In the genomic region with DNA sequence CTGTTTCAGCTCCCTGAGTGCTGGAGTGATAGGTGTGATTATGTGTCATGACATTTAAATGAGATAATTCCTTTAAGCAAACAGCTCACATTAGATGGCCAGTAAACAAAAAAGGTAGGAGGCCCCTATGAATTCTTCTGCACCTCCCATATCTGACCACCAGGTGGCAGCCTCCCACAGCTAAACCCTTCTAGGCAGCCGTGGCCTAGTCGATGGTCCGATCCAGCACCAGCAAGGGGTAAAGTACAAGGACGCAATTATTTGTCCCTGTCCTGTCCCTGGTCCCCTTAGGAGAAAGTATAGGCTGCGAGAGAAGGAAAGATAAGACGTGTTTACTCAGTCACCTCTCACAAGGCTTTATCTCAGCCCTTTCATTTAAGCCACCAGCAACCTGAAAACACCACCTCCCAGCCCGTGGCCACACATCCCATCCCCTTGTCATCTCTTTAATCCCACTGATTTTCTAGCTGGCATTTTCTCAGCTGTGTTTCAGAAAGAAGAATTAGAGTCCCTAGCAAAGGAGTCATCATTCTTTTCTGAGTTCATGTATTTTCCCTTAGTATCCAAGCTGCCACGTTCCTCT, we compare ENCODE assay signal across 9 mouse cellular contexts. TPM values are rescaled to one million over a fixed set of nuclear protein-coding genes. Genes with fewer than 3 reads are reported as not detected.
DNase-seq lines count a peak whose midpoint lies in the region; ATAC-seq and TF ChIP-seq lines count a peak whose summit lies in the region.
"Had no signal": no experiment of that assay in that cellular context is flagged by ENCODE, and none has a peak within 500 bp of the region (broad histone marks: within the 10 kb centered on the region; RNA-seq: fewer than 3 reads in every experiment).

No protein-coding gene starts in this region.

- H3K4me3 ChIP-seq in embryonic facial prominence, embryonic 12.5 days: no peak overlapping the region
- no peak overlapping the region for H3K4me3 ChIP-seq in kidney, postnatal 0 days (replicated peaks; ENCODE audit: low read depth, low read length)
- no peak overlapping the region for H3K4me3 ChIP-seq in liver, embryonic 11.5 days (ENCODE audit: low read depth, low read length)
- H3K4me3 ChIP-seq: embryonic facial prominence, embryonic 13.5 days had no signal

- H3K4me2 ChIP-seq in embryonic facial prominence, embryonic 12.5 days (replicated peaks): no peak overlapping the region
- no peak overlapping the region for H3K4me2 ChIP-seq in kidney, postnatal 0 days (ENCODE audit: low read length)
- no peak overlapping the region for H3K4me2 ChIP-seq in liver, embryonic 11.5 days
- H3K4me2 ChIP-seq: embryonic facial prominence, embryonic 13.5 days had no signal

- H3K9me3 ChIP-seq in embryonic facial prominence, embryonic 12.5 days: no peaks in the 10 kb centered on the region
- no peaks in the 10 kb centered on the region for H3K9me3 ChIP-seq in kidney, postnatal 0 days (replicated peaks; ENCODE audit: low read length)
- no peaks in the 10 kb centered on the region for H3K9me3 ChIP-seq in liver, embryonic 11.5 days (ENCODE audit: control insufficient read depth, low read length)
- H3K9me3 ChIP-seq: embryonic facial prominence, embryonic 13.5 days had no signal

- 0 out of 2 replicates have a peak, but pooled peaks have one; percentile 22 for ATAC-seq in embryonic facial prominence, embryonic 12.5 days (ENCODE audit: insufficient number of reproducible peaks, insufficient read depth, low FRiP score, low TSS enrichment)
- ATAC-seq in kidney, postnatal 0 days (replicated peaks; ENCODE audit: low FRiP score, low read depth): no peak
- peak; percentile 63; the same call in 1 of the 2 replicates for ATAC-seq in liver, embryonic 11.5 days (replicated peaks; ENCODE audit: low FRiP score)

- no peak overlapping the region for H3K9ac ChIP-seq in embryonic facial prominence, embryonic 12.5 days
- H3K9ac ChIP-seq in kidney, postnatal 0 days (ENCODE audit: low read depth, low read length): no peak overlapping the region
- no peak overlapping the region for H3K9ac ChIP-seq in liver, embryonic 11.5 days (ENCODE audit: low read depth, low read length)
- H3K9ac ChIP-seq: embryonic facial prominence, embryonic 13.5 days had no signal

- H3K4me1 ChIP-seq in embryonic facial prominence, embryonic 12.5 days: no peaks in the 10 kb centered on the region
- H3K4me1 ChIP-seq in kidney, postnatal 0 days (replicated peaks; ENCODE audit: insufficient read depth, low read length): no peaks in the 10 kb centered on the region
- H3K4me1 ChIP-seq in liver, embryonic 11.5 days (replicated peaks; ENCODE audit: control insufficient read depth, insufficient read depth, low read length): no peaks in the 10 kb centered on the region
- H3K4me1 ChIP-seq: embryonic facial prominence, embryonic 13.5 days had no signal

- peak; percentile 64 for DNase-seq in A20 (ENCODE audit: low read depth, low spot score)
- peak; percentile 78 for DNase-seq in adrenal gland, postnatal 25 days
- peak; percentile 73 for DNase-seq in heart, adult 8-10 months (ENCODE audit: low spot score)
- DNase-seq in kidney, postnatal 0 days (ENCODE audit: low spot score): peak; percentile 75
- DNase-seq in liver, embryonic 11.5 days (ENCODE audit: low spot score): peak; percentile 40
- peak; percentile 77 for DNase-seq in naive thymus-derived CD4-positive, alpha-beta T cell, adult 2 months (ENCODE audit: low read depth)
- peak; percentile 27 for DNase-seq in telencephalon, adult 2 months (ENCODE audit: low read depth, low spot score)

- peak; percentile 86 for TF ChIP-seq CTCF in kidney, postnatal 0 days (IDR thresholded peaks at IDR 0.05; ENCODE audit: low read depth)

- H3K27ac ChIP-seq in embryonic facial prominence, embryonic 12.5 days: no peak overlapping the region
- no peak overlapping the region for H3K27ac ChIP-seq in kidney, postnatal 0 days
- H3K27ac ChIP-seq in liver, embryonic 11.5 days (ENCODE audit: low read depth, low read length): no peak overlapping the region
- H3K27ac ChIP-seq: embryonic facial prominence, embryonic 13.5 days had no signal

- no peaks in the 10 kb centered on the region for H3K36me3 ChIP-seq in embryonic facial prominence, embryonic 12.5 days
- H3K36me3 ChIP-seq in kidney, postnatal 0 days (ENCODE audit: insufficient read depth, low read length): no peaks in the 10 kb centered on the region
- no peaks in the 10 kb centered on the region for H3K36me3 ChIP-seq in liver, embryonic 11.5 days (ENCODE audit: control insufficient read depth, insufficient read depth, low read length)
- H3K36me3 ChIP-seq: embryonic facial prominence, embryonic 13.5 days had no signal

- H3K27me3 ChIP-seq in embryonic facial prominence, embryonic 12.5 days: no peaks in the 10 kb centered on the region
- H3K27me3 ChIP-seq in kidney, postnatal 0 days (ENCODE audit: insufficient read depth, low read length): no peaks in the 10 kb centered on the region
- H3K27me3 ChIP-seq in liver, embryonic 11.5 days (replicated peaks; ENCODE audit: control insufficient read depth, insufficient read depth, low read length): no peaks in the 10 kb centered on the region
- H3K27me3 ChIP-seq: embryonic facial prominence, embryonic 13.5 days had no signal

- WGBS in embryonic facial prominence, embryonic 12.5 days: 42% methylated on average over 8 of the region's 8 CpGs
- 57% methylated on average over 8 of the region's 8 CpGs for WGBS in kidney, postnatal 0 days
- 43% methylated on average over 8 of the region's 8 CpGs for WGBS in liver, embryonic 11.5 days

RNA-seq across cellular contexts. Expression of a gene that starts 26.3 kb away (rescaled TPM):
- 45.4 and 55.7 TPM in 2 replicates for total RNA-seq in adrenal gland, postnatal 25 days (2021)
- polyA plus RNA-seq in embryonic facial prominence, embryonic 12.5 days (2016; fragmentation: Nextera tagmentation; extraction: Ambion mirVana): 13.3 and 14.5 TPM in 2 replicates
- 10 to 100 TPM; 25.8 to 27.2 (median 25.9) TPM for total RNA-seq in heart, adult 8-10 months (2022)
- 15.6 and 15.9 TPM in 2 replicates for polyA plus RNA-seq in kidney, postnatal 0 days (2015; fragmentation: Nextera tagmentation; extraction: Ambion mirVana)
- 12.9 and 14.1 TPM in 2 replicates for polyA plus RNA-seq in liver, embryonic 11.5 days (2014; fragmentation: Nextera tagmentation; extraction: Ambion mirVana)

Comparison
In these comparisons a context has a peak if more than half of its experiments do, and no peak if none do; other contexts are left out.
1. DNase-seq: peak in every context shown above with its lines; median percentile 78 in adrenal gland, postnatal 25 days; 77 in naive thymus-derived CD4-positive, alpha-beta T cell, adult 2 months; 75 in kidney, postnatal 0 days; 73 in heart, adult 8-10 months; 64 in A20; 40 in liver, embryonic 11.5 days; 27 in telencephalon, adult 2 months.